Mouse (Mus musculus) ES-CJ7 (cell line): Measurements from ENCODE around the gene Gm20479.

Source experiments
- DNase-seq: peaks from one replicate; pipeline ENCODE4 v3.0.0; 2011; ENCODE audit warnings: low read depth, low spot score

The Gm20479 gene

GRCm38 (mm10) chr7:27367976-27368375, 10.8 kb upstream of the Gm20479 start:
- peak; percentile 81 for DNase-seq

GRCm38 (mm10) chr7:27366082-27366844, 9.0 kb upstream of the Gm20479 start:
- DNase-seq, result peak; percentile 60

GRCm38 (mm10) chr7:27364379-27364778, 7.2 kb upstream of the Gm20479 start:
- DNase-seq, result no peak

GRCm38 (mm10) chr7:27361283-27361946, 4.2 kb upstream of the Gm20479 start:
- peak; percentile 100 for DNase-seq

GRCm38 (mm10) chr7:27360749-27361148, 3.5 kb upstream of the Gm20479 start:
- DNase-seq, result no peak

- DNase-seq, result peak; percentile 74
Observed at GRCm38 (mm10) chr7:27359706-27360358, 2.6 kb upstream of the Gm20479 start.

GRCm38 (mm10) chr7:27359162-27359561, 1.9 kb upstream of the Gm20479 start:
- DNase-seq, result peak; percentile 57

GRCm38 (mm10) chr7:27357595-27357978, 368 bp upstream of the Gm20479 start:
- DNase-seq, result no peak

- no peak for DNase-seq
Observed at GRCm38 (mm10) chr7:27356248-27356647, 971 bp downstream of the Gm20479 start.

- DNase-seq, result peak; percentile 92
Observed at GRCm38 (mm10) chr7:27355745-27356240, 1.4 kb downstream of the Gm20479 start, which contains the start of gene Shkbp1. TSS of gene Shkbp1 (minus strand) at chr7:27356019.

- DNase-seq, result no peak
Observed at GRCm38 (mm10) chr7:27355261-27355660, 2.0 kb downstream of the Gm20479 start.

- DNase-seq, result no peak
Observed at GRCm38 (mm10) chr7:27354783-27355182, 2.4 kb downstream of the Gm20479 start.

GRCm38 (mm10) chr7:27354144-27354543, 3.1 kb downstream of the Gm20479 start:
- DNase-seq, result peak; percentile 78

GRCm38 (mm10) chr7:27345444-27345843, 11.8 kb downstream of the Gm20479 start:
- peak; percentile 87 for DNase-seq

GRCm38 (mm10) chr7:27342595-27342994, 14.6 kb downstream of the Gm20479 start:
- peak; percentile 84 for DNase-seq

GRCm38 (mm10) chr7:27339519-27339918, 17.7 kb downstream of the Gm20479 start:
- no peak for DNase-seq

GRCm38 (mm10) chr7:27339114-27339513, 18.1 kb downstream of the Gm20479 start:
- DNase-seq, result no peak

GRCm38 (mm10) chr7:27337175-27337853, 19.9 kb downstream of the Gm20479 start, which contains the start of gene Ltbp4:
TSS of gene Ltbp4 (minus strand) at chr7:27337692.
- peak; percentile 86 for DNase-seq

GRCm38 (mm10) chr7:27335928-27336823, 21.0 kb downstream of the Gm20479 start:
- DNase-seq, result peak; percentile 92

- no peak for DNase-seq
Observed at GRCm38 (mm10) chr7:27335011-27335720, 22.1 kb downstream of the Gm20479 start.
